Mouse (Mus musculus): ENCODE results near the gene Atp6v0a2.

DNA sequence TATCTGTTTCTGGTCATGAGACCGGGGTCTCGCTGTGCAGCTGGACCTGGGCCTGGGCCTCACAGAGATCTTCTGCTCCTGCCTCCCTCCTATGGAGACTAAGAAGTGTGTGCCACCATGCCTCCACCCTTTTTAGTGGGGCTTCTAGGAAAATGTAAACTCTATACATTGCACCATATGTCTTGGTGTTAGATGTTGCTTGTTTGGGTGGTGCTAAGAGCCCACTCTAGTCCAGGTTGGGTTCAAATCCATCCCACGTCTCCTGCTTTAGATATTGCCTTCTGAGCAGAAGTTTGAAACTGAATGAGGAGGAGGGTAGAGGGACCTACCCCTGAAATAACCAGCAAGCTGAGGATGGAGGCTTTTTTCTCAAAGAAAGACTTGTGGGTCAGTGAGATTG is 35.6 kb upstream of the Atp6v0a2 start:
- TF ChIP-seq CTCF (conservative IDR thresholded peaks at IDR 0.05; ENCODE audit: insufficient read depth, insufficient read length, low read depth, low read length) (no peak), POLR2A (IDR thresholded peaks at IDR 0.05; ENCODE audit: low read depth, low read length) (no peak)
